Mouse (Mus musculus) cerebellum, adult 2 months (tissue): ENCODE results near the gene Eif6. TPM values are rescaled to one million over a fixed set of nuclear protein-coding genes. Genes with fewer than 3 reads are reported as not detected.

Source experiments
- DNase-seq, 2 experiments: peaks; one replicate each; pipeline ENCODE4 v3.0.0; 2021
- H3K27ac ChIP-seq: fragments of 200-500 bp; 2 replicates; pipeline ENCODE4 v1.5.1; 2012; ENCODE audit warnings: low read length, control low read depth, inconsistent platforms; ENCODE audit not compliant: insufficient read depth
- H3K27me3 ChIP-seq: fragments of 200-500 bp; 2 replicates; pipeline ENCODE4 v1.6.1; 2012; ENCODE audit warnings: inconsistent platforms, mild to moderate bottlenecking, low read length, moderate library complexity; ENCODE audit not compliant: control insufficient read depth, insufficient read depth
- H3K4me1 ChIP-seq: fragments of 200-500 bp; 2 replicates; pipeline ENCODE4 v1.6.1; 2011; ENCODE audit warnings: low read length; ENCODE audit not compliant: control insufficient read depth, insufficient read depth
- H3K4me3 ChIP-seq: fragments of 200-500 bp; replicated peaks from 2 replicates; pipeline ENCODE3; 2011; ENCODE audit warnings: mild to moderate bottlenecking, low read depth, low read length, control low read depth; ENCODE audit not compliant: insufficient read depth
- CTCF ChIP-seq: fragments of 200-500 bp; IDR thresholded peaks from 2 replicates; pipeline ENCODE4 v1.5.1; 2011; ENCODE audit warnings: low read depth, mild to moderate bottlenecking, control low read depth, low read length, moderate library complexity, borderline replicate concordance; ENCODE audit not compliant: insufficient read depth
- POLR2A ChIP-seq: fragments of 200-500 bp; IDR thresholded peaks from 2 replicates; pipeline ENCODE4 v1.6.1; 2011; ENCODE audit warnings: low read length, control low read depth, borderline replicate concordance; ENCODE audit not compliant: insufficient read depth
- WGBS: fragments of 180-500 bp; shearing (Covaris S2); methylation state at CpG from one replicate; pipeline ENCODE4 v1.1.7; 2018; 5-methylcytosine and 5-hydroxymethylcytosine counted together
- polyA plus RNA-seq: library from polyadenylated mRNA; depleted of rRNA; stranded (reverse); fragments of >200 nt; gene quantifications from 2 replicates; pipeline ENCODE4 v1.2.3, GENCODE M21; 2012

Gene Eif6
- polyA plus RNA-seq, 1 experiment: 84.9 TPM

GRCm38 (mm10) chr2:155812637-155813036 lies 14.1 kb downstream of the Eif6 start:
- no peak for TF ChIP-seq POLR2A
- TF ChIP-seq CTCF: no peak
- H3K4me1 ChIP-seq: peaks cover 69% of the 10 kb centered on the region
- H3K27ac ChIP-seq: peak overlapping the region; percentile 30
- no peak overlapping the region for H3K4me3 ChIP-seq
- 62% methylated on average over 4 of the region's 4 CpGs for WGBS
- no peaks in the 10 kb centered on the region for H3K27me3 ChIP-seq
- peak in 1 of 2 experiments; percentile 25 for DNase-seq

- peak overlapping the region; percentile 30 for H3K27ac ChIP-seq
- peaks cover 69% of the 10 kb centered on the region for H3K4me1 ChIP-seq
- 11% methylated on average over 16 of the region's 16 CpGs for WGBS
- peak overlapping the region; percentile 6 for H3K4me3 ChIP-seq
- TF ChIP-seq POLR2A (no peak), CTCF (peak; percentile 98)
- peak; percentile 95 to 99 for DNase-seq
- H3K27me3 ChIP-seq: no peaks in the 10 kb centered on the region
Observed at GRCm38 (mm10) chr2:155811821-155812396, 14.8 kb downstream of the Eif6 start.

GRCm38 (mm10) chr2:155809620-155810019 lies 17.1 kb downstream of the Eif6 start:
- TF ChIP-seq CTCF (no peak), POLR2A (no peak)
- Histone ChIP-seq H3K4me3 (no peak overlapping the region), H3K27me3 (no peaks in the 10 kb centered on the region), H3K4me1 (peaks cover 68% of the 10 kb centered on the region), H3K27ac (peak overlapping the region; percentile 30)
- 31% methylated on average over 4 of the region's 4 CpGs for WGBS
- peak in 1 of 2 experiments; percentile 47 for DNase-seq

- peak in 1 of 2 experiments; percentile 43 for DNase-seq
- Histone ChIP-seq H3K4me1 (peaks cover 64% of the 10 kb centered on the region), H3K4me3 (no peak overlapping the region), H3K27me3 (no peaks in the 10 kb centered on the region), H3K27ac (peak overlapping the region; percentile 91)
- no peak for TF ChIP-seq CTCF
- 33% methylated on average over 4 of the region's 4 CpGs for WGBS
Observed at GRCm38 (mm10) chr2:155807408-155807807, 19.3 kb downstream of the Eif6 start.

GRCm38 (mm10) chr2:155806548-155806947 lies 20.2 kb downstream of the Eif6 start:
- WGBS: 8% methylated on average over 5 of the region's 5 CpGs
- DNase-seq: peak; percentile 91 to 98
- H3K27me3 ChIP-seq: no peaks in the 10 kb centered on the region
- peak overlapping the region; percentile 96 for H3K27ac ChIP-seq
- no peak overlapping the region for H3K4me3 ChIP-seq
- no peak; the same call in 1 of the 2 replicates for TF ChIP-seq CTCF
- TF ChIP-seq POLR2A: peak; percentile 76; the same call in 1 of the 2 replicates
- H3K4me1 ChIP-seq: peaks cover 56% of the 10 kb centered on the region

GRCm38 (mm10) chr2:155805925-155806255 lies 20.8 kb downstream of the Eif6 start:
- 41% methylated on average over 6 of the region's 6 CpGs for WGBS
- peaks cover 50% of the 10 kb centered on the region for H3K4me1 ChIP-seq

GRCm38 (mm10) chr2:155805231-155805924 lies 21.3 kb downstream of the Eif6 start:
- peak; percentile 14; the same call in 1 of the 2 replicates for TF ChIP-seq CTCF
- TF ChIP-seq POLR2A: no peak
- H3K27ac ChIP-seq: peak overlapping the region; percentile 96
- no peaks in the 10 kb centered on the region for H3K27me3 ChIP-seq
- 8% methylated on average over 6 of the region's 6 CpGs for WGBS
- peak; percentile 99 to 100 for DNase-seq
- no peak overlapping the region for H3K4me3 ChIP-seq
- peaks cover 46% of the 10 kb centered on the region for H3K4me1 ChIP-seq

More at GRCm38 (mm10) chr2:155805925-155806255, 20.8 kb downstream of the Eif6 start:
- Histone ChIP-seq H3K27me3 (no peaks in the 10 kb centered on the region), H3K27ac (peak overlapping the region; percentile 96), H3K4me3 (no peak overlapping the region)
- DNase-seq: no peak
- TF ChIP-seq CTCF (no peak), POLR2A (no peak)

- no peak for DNase-seq
- peaks cover 47% of the 10 kb centered on the region for H3K4me1 ChIP-seq
- no peaks in the 10 kb centered on the region for H3K27me3 ChIP-seq
- 14% methylated on average over 5 of the region's 5 CpGs for WGBS
- no peak for TF ChIP-seq CTCF
- no peak for TF ChIP-seq POLR2A
- peak overlapping the region; percentile 96 for H3K27ac ChIP-seq
- no peak overlapping the region for H3K4me3 ChIP-seq
Observed at GRCm38 (mm10) chr2:155804053-155804452, 22.7 kb downstream of the Eif6 start.
